Mouse (Mus musculus): ENCODE data around the gene Ssr1. TPM values are rescaled to one million over a fixed set of nuclear protein-coding genes. Genes with fewer than 3 reads are reported as not detected.

Gene Ssr1
- 32.8 and 33.3 TPM in 2 replicates for polyA plus RNA-seq (2012; ENCODE audit: insufficient read depth, insufficient read length, missing spikeins)

- Histone ChIP-seq H3K4me3 (ENCODE audit: insufficient read depth, low read depth, low read length) (peak within 1 kb of the TSS; percentile 73), H3K4me1 (ENCODE audit: control insufficient read depth, insufficient read depth, insufficient read length, low read length) (peaks cover 3% of the 10 kb centered on the region; the same call in 1 of the 2 replicates), H3K27ac (replicated peaks; ENCODE audit: low read depth, low read length) (peak within 1 kb of the TSS; percentile 43)
Observed at GRCm38 (mm10) chr13:37993704-37994404, at the start of gene Ssr1. Gene Ssr1 (minus strand): TSS chr13:37994217.

- H3K4me1 ChIP-seq (ENCODE audit: control insufficient read depth, insufficient read depth, insufficient read length, low read length), result no peaks in the 10 kb centered on the region
- peak overlapping the region; percentile 76 for H3K4me3 ChIP-seq (ENCODE audit: insufficient read depth, low read depth, low read length)
- H3K27ac ChIP-seq (replicated peaks; ENCODE audit: low read depth, low read length), result no peak overlapping the region
Observed at GRCm38 (mm10) chr13:38037811-38038210, 43.8 kb upstream of the Ssr1 start.

- H3K27ac ChIP-seq (replicated peaks; ENCODE audit: low read depth, low read length), result peak within 1 kb of the TSS; percentile 65
- peak within 1 kb of the TSS; percentile 76 for H3K4me3 ChIP-seq (ENCODE audit: insufficient read depth, low read depth, low read length)
- H3K4me1 ChIP-seq (ENCODE audit: control insufficient read depth, insufficient read depth, insufficient read length, low read length), result no peaks in the 10 kb centered on the region
Observed at GRCm38 (mm10) chr13:38037044-38037687, 43.1 kb upstream of the Ssr1 start, which contains the start of gene Cage1. Gene Cage1 (minus strand): TSS chr13:38037069.

GRCm38 (mm10) chr13:38036343-38037043, 42.5 kb upstream of the Ssr1 start, which contains the start of gene Riok1:
Gene Riok1 (plus strand): TSS chr13:38036995.
- H3K4me1 ChIP-seq (ENCODE audit: control insufficient read depth, insufficient read depth, insufficient read length, low read length), result no peaks in the 10 kb centered on the region
- H3K27ac ChIP-seq (replicated peaks; ENCODE audit: low read depth, low read length), result peak within 1 kb of the TSS; percentile 65
- H3K4me3 ChIP-seq (ENCODE audit: insufficient read depth, low read depth, low read length), result peak within 1 kb of the TSS; percentile 76

- H3K4me1 ChIP-seq (ENCODE audit: control insufficient read depth, insufficient read depth, insufficient read length, low read length), result no peaks in the 10 kb centered on the region
- H3K27ac ChIP-seq (replicated peaks; ENCODE audit: low read depth, low read length), result no peak overlapping the region
- no peak overlapping the region for H3K4me3 ChIP-seq (ENCODE audit: insufficient read depth, low read depth, low read length)
Observed at GRCm38 (mm10) chr13:38028407-38028806, 34.4 kb upstream of the Ssr1 start.

GRCm38 (mm10) chr13:38027618-38028248, 33.7 kb upstream of the Ssr1 start:
- Histone ChIP-seq H3K4me1 (ENCODE audit: control insufficient read depth, insufficient read depth, insufficient read length, low read length) (no peaks in the 10 kb centered on the region), H3K4me3 (ENCODE audit: insufficient read depth, low read depth, low read length) (no peak overlapping the region), H3K27ac (replicated peaks; ENCODE audit: low read depth, low read length) (no peak overlapping the region)

- Histone ChIP-seq H3K4me3 (ENCODE audit: insufficient read depth, low read depth, low read length) (no peak overlapping the region), H3K27ac (replicated peaks; ENCODE audit: low read depth, low read length) (no peak overlapping the region), H3K4me1 (ENCODE audit: control insufficient read depth, insufficient read depth, insufficient read length, low read length) (no peaks in the 10 kb centered on the region)
Observed at GRCm38 (mm10) chr13:38025874-38026273, 31.9 kb upstream of the Ssr1 start.

- no peaks in the 10 kb centered on the region for H3K4me1 ChIP-seq (ENCODE audit: control insufficient read depth, insufficient read depth, insufficient read length, low read length)
- no peak overlapping the region for H3K4me3 ChIP-seq (ENCODE audit: insufficient read depth, low read depth, low read length)
- no peak overlapping the region for H3K27ac ChIP-seq (replicated peaks; ENCODE audit: low read depth, low read length)
Observed at GRCm38 (mm10) chr13:38018791-38019190, 24.8 kb upstream of the Ssr1 start.

GRCm38 (mm10) chr13:38015591-38015990, 21.6 kb upstream of the Ssr1 start:
- no peaks in the 10 kb centered on the region for H3K4me1 ChIP-seq (ENCODE audit: control insufficient read depth, insufficient read depth, insufficient read length, low read length)
- H3K4me3 ChIP-seq (ENCODE audit: insufficient read depth, low read depth, low read length), result no peak overlapping the region
- H3K27ac ChIP-seq (replicated peaks; ENCODE audit: low read depth, low read length), result no peak overlapping the region

GRCm38 (mm10) chr13:38012436-38012835, 18.4 kb upstream of the Ssr1 start:
- Histone ChIP-seq H3K4me1 (ENCODE audit: control insufficient read depth, insufficient read depth, insufficient read length, low read length) (no peaks in the 10 kb centered on the region), H3K27ac (replicated peaks; ENCODE audit: low read depth, low read length) (no peak overlapping the region)

GRCm38 (mm10) chr13:38010444-38010910, 16.5 kb upstream of the Ssr1 start:
- H3K4me3 ChIP-seq (ENCODE audit: insufficient read depth, low read depth, low read length), result no peak overlapping the region
- H3K27ac ChIP-seq (replicated peaks; ENCODE audit: low read depth, low read length), result no peak overlapping the region
- H3K4me1 ChIP-seq (ENCODE audit: control insufficient read depth, insufficient read depth, insufficient read length, low read length), result no peaks in the 10 kb centered on the region

More at GRCm38 (mm10) chr13:38012436-38012835, 18.4 kb upstream of the Ssr1 start:
- no peak overlapping the region for H3K4me3 ChIP-seq (ENCODE audit: insufficient read depth, low read depth, low read length)

- no peak overlapping the region for H3K4me3 ChIP-seq (ENCODE audit: insufficient read depth, low read depth, low read length)
- no peaks in the 10 kb centered on the region for H3K4me1 ChIP-seq (ENCODE audit: control insufficient read depth, insufficient read depth, insufficient read length, low read length)
- no peak overlapping the region for H3K27ac ChIP-seq (replicated peaks; ENCODE audit: low read depth, low read length)
Observed at GRCm38 (mm10) chr13:38009721-38010408, 15.8 kb upstream of the Ssr1 start.

- Histone ChIP-seq H3K4me3 (ENCODE audit: insufficient read depth, low read depth, low read length) (no peak overlapping the region), H3K4me1 (ENCODE audit: control insufficient read depth, insufficient read depth, insufficient read length, low read length) (no peaks in the 10 kb centered on the region), H3K27ac (replicated peaks; ENCODE audit: low read depth, low read length) (no peak overlapping the region)
Observed at GRCm38 (mm10) chr13:38007972-38008371, 14.0 kb upstream of the Ssr1 start.

- Histone ChIP-seq H3K4me1 (ENCODE audit: control insufficient read depth, insufficient read depth, insufficient read length, low read length) (no peaks in the 10 kb centered on the region), H3K4me3 (ENCODE audit: insufficient read depth, low read depth, low read length) (no peak overlapping the region)
Observed at GRCm38 (mm10) chr13:38002461-38002860, 8.4 kb upstream of the Ssr1 start.

More at GRCm38 (mm10) chr13:38002461-38002860, 8.4 kb upstream of the Ssr1 start:
- H3K27ac ChIP-seq (replicated peaks; ENCODE audit: low read depth, low read length), result no peak overlapping the region
